Mouse (Mus musculus) liver, embryonic 13.5 days (tissue): ENCODE results near the gene Cdh22. TPM values are rescaled to one million over a fixed set of nuclear protein-coding genes. Genes with fewer than 3 reads are reported as not detected.

Source experiments
- ATAC-seq: fragments of 200-750 bp; cut with Nextera tagmentation; 2 replicates; pipeline ENCODE4 v1.8.0; 2017; ENCODE audit warnings: low read depth, mild to moderate bottlenecking, moderate number of reproducible peaks, moderate library complexity
- DNase-seq: peaks from one replicate; pipeline ENCODE4 v3.0.0; 2022
- H3K27ac ChIP-seq: fragments of 300-500 bp; sonication (generic); 2 replicates; pipeline ENCODE4 v1.5.1; 2015; ENCODE audit warnings: moderate library complexity, mild to moderate bottlenecking, inconsistent platforms
- H3K27me3 ChIP-seq: fragments of 300-500 bp; sonication (generic); 2 replicates; pipeline ENCODE4 v1.6.1; 2015; ENCODE audit warnings: mild to moderate bottlenecking, inconsistent platforms
- H3K36me3 ChIP-seq: fragments of 300-500 bp; sonication (generic); 2 replicates; pipeline ENCODE4 v1.6.1; 2015; ENCODE audit warnings: mild to moderate bottlenecking, inconsistent platforms
- H3K4me1 ChIP-seq: fragments of 300-500 bp; sonication (generic); replicated peaks from 2 replicates; pipeline ENCODE4 v1.6.1; 2015; ENCODE audit warnings: inconsistent platforms
- H3K4me2 ChIP-seq: fragments of 300-500 bp; sonication (generic); 2 replicates; pipeline ENCODE4 v1.6.1; 2015; ENCODE audit warnings: inconsistent platforms, mild to moderate bottlenecking, moderate library complexity
- H3K4me3 ChIP-seq: fragments of 300-500 bp; sonication (generic); replicated peaks from 2 replicates; pipeline ENCODE4 v1.5.1; 2015; ENCODE audit warnings: mild to moderate bottlenecking, inconsistent platforms
- H3K9ac ChIP-seq: fragments of 300-500 bp; sonication (generic); 2 replicates; pipeline ENCODE4 v1.6.1; 2015; ENCODE audit warnings: mild to moderate bottlenecking, inconsistent platforms
- H3K9me3 ChIP-seq: fragments of 300-500 bp; sonication (generic); replicated peaks from 2 replicates; pipeline ENCODE4 v1.6.1; 2016; ENCODE audit warnings: inconsistent platforms
- WGBS: fragments of 180-500 bp; shearing (Covaris S2); methylation state at CpG from one replicate; pipeline ENCODE4 v1.1.7; 2015; ENCODE audit not compliant: insufficient replicate concordance; 5-methylcytosine and 5-hydroxymethylcytosine counted together
- polyA plus RNA-seq: library from polyadenylated mRNA; unstranded; fragments of >200 nt; fragmentation: Nextera tagmentation; extraction: Ambion mirVana; gene quantifications from 2 replicates; pipeline ENCODE4 v1.2.1, GENCODE M21; 2015

Cdh22 gene
- polyA plus RNA-seq, 1 experiment from 2014 or later, result not detected

DNA sequence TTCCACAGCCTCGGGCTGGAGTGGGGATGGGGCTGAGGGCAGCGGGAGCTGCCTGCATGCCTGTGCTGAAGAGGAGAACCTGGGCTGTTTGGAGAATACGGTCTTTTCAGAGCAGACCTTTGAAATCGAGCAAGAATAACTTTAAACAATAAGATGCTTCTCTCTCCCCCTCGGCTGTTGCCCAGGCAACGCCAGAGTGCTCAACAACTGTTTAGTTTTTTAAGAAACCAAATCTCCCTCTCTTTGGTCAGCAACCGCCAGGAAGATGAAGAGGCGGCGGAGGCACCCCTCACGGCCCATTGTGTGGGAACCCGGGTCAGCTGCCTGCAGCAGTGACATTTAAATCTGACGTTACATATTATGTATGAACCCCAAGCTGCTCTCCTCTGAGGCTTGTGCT lies 32.1 kb upstream of the Cdh22 start:
- H3K9ac ChIP-seq, result no peak overlapping the region
- H3K9me3 ChIP-seq, result no peaks in the 10 kb centered on the region
- ATAC-seq (no peak), DNase-seq (no peak)
- 26% methylated on average over 12 of the region's 12 CpGs for WGBS
- H3K4me3 ChIP-seq, result no peak overlapping the region
- H3K4me1 ChIP-seq, result no peaks in the 10 kb centered on the region
- peaks cover 30% of the 10 kb centered on the region for H3K27me3 ChIP-seq
- no peak overlapping the region for H3K4me2 ChIP-seq
- H3K36me3 ChIP-seq, result no peaks in the 10 kb centered on the region
- H3K27ac ChIP-seq, result no peak overlapping the region

DNA sequence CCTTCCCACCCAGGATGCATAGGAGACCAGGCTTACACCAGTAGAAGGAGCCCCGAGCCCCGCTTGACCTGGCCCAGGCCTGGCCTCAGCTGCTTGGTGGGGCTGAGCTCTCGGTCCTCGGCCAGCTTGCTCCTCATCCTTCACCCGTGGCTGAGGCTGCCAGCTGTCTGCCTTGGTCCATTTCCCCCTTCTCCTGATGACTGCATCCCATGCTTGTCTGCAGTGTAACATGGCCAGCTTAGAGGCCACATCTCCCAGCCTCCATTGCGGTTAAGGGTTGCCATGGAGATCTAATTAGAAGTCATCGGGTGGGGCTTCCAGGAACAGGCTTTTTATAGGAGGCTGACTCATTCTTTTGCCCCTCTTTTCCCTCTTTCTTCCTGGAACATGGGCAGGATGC lies 29.2 kb upstream of the Cdh22 start:
- no peaks in the 10 kb centered on the region for H3K36me3 ChIP-seq
- no peak overlapping the region for H3K4me3 ChIP-seq
- no peak overlapping the region for H3K4me2 ChIP-seq
- DNase-seq (no peak), ATAC-seq (no peak)
- no peak overlapping the region for H3K27ac ChIP-seq
- 57% methylated on average over 7 of the region's 7 CpGs for WGBS
- no peaks in the 10 kb centered on the region for H3K4me1 ChIP-seq
- H3K9me3 ChIP-seq, result no peaks in the 10 kb centered on the region
- H3K27me3 ChIP-seq, result peaks cover 39% of the 10 kb centered on the region
- no peak overlapping the region for H3K9ac ChIP-seq

DNA sequence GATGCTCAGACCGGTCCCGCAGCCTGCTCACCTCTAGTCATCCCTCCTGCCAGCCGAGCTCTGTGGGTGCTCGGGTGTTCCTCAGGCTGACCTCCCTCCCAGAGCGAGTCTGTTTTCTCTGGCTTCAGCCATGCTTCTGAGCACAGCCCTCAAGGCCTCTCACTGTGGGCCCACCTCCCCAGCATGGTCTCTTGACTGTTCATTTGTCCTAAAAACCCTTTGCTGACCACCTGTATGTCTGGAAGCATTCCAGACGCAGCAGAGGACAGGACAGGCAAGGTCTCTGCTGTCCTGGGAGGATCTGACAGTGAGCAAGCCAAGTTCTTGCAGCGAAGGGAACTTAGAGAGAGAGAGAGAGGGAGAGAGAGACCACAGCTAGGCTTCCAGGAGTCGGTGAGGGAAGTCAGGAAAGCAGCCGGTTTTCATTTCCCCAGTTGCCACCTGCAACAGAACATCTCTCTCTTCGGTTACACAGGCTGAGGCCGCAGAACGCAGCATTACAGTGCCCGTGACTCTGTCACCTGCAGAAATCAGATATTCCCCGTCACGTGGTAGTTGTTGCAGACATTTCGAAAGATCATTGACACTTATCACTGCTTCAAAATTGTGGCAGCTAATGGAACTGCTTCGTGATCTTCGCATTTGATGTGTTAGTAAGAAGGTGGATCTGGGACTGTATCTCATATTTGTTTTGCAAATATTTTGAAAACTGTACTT lies 27.8 kb upstream of the Cdh22 start:
- peaks cover 41% of the 10 kb centered on the region for H3K27me3 ChIP-seq
- no peak overlapping the region for H3K27ac ChIP-seq
- no peaks in the 10 kb centered on the region for H3K4me1 ChIP-seq
- H3K4me3 ChIP-seq, result no peak overlapping the region
- H3K4me2 ChIP-seq, result no peak overlapping the region
- DNase-seq (no peak), ATAC-seq (no peak)
- WGBS, result 52% methylated on average over 18 of the region's 18 CpGs
- no peaks in the 10 kb centered on the region for H3K9me3 ChIP-seq
- H3K9ac ChIP-seq, result no peak overlapping the region
- no peaks in the 10 kb centered on the region for H3K36me3 ChIP-seq

DNA sequence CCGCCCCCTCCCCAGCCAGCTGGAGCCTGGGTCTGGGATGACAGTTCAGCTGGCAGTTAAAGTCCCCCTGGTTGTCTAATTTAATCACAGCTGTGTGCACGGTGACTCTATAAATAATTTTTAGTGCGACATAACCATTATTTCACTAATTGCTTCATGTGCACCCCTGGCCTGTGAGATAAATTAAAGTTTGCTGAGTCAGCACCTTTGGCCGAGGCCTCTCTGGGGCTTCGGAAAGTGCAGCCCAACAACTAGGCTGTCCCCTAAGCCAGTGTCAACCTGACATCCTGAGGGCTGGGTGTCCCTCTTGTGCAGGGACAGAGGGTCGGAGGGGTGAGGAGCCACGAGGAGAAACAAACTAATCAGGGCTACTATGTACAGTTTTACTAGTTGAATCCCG lies 25.2 kb upstream of the Cdh22 start:
- H3K27ac ChIP-seq, result no peak overlapping the region
- no peak overlapping the region for H3K9ac ChIP-seq
- H3K9me3 ChIP-seq, result no peaks in the 10 kb centered on the region
- ATAC-seq, result no peak
- no peak for DNase-seq
- no peaks in the 10 kb centered on the region for H3K36me3 ChIP-seq
- peaks cover 49% of the 10 kb centered on the region for H3K27me3 ChIP-seq
- 67% methylated on average over 8 of the region's 8 CpGs for WGBS
- H3K4me1 ChIP-seq, result no peaks in the 10 kb centered on the region
- no peak overlapping the region for H3K4me3 ChIP-seq
- no peak overlapping the region for H3K4me2 ChIP-seq

DNA sequence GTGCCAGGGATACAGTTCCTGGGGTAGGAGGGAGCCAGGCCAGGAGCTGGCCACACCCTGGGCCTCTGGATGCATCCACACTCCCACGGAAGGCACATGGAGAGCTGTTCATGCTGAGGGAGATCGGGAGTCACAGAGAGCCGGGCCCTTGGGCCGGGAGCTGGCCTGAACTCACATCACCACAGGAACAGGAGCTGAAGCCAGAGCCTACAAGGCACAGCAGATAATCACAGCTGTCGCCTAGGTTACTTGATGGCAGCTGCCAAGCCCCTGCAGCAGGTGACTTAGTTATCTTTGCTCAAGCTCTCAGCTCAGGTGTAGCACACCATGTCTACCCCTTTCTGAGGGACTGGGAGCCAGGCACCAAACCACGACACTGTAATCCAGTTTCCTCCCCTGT lies 23.7 kb upstream of the Cdh22 start:
- ATAC-seq (no peak), DNase-seq (no peak)
- no peak overlapping the region for H3K9ac ChIP-seq
- no peak overlapping the region for H3K4me3 ChIP-seq
- peaks cover 57% of the 10 kb centered on the region for H3K27me3 ChIP-seq
- H3K9me3 ChIP-seq, result no peaks in the 10 kb centered on the region
- H3K36me3 ChIP-seq, result no peaks in the 10 kb centered on the region
- no peak overlapping the region for H3K27ac ChIP-seq
- H3K4me2 ChIP-seq, result no peak overlapping the region
- H3K4me1 ChIP-seq, result no peaks in the 10 kb centered on the region
- WGBS, result 62% methylated on average over 6 of the region's 6 CpGs

DNA sequence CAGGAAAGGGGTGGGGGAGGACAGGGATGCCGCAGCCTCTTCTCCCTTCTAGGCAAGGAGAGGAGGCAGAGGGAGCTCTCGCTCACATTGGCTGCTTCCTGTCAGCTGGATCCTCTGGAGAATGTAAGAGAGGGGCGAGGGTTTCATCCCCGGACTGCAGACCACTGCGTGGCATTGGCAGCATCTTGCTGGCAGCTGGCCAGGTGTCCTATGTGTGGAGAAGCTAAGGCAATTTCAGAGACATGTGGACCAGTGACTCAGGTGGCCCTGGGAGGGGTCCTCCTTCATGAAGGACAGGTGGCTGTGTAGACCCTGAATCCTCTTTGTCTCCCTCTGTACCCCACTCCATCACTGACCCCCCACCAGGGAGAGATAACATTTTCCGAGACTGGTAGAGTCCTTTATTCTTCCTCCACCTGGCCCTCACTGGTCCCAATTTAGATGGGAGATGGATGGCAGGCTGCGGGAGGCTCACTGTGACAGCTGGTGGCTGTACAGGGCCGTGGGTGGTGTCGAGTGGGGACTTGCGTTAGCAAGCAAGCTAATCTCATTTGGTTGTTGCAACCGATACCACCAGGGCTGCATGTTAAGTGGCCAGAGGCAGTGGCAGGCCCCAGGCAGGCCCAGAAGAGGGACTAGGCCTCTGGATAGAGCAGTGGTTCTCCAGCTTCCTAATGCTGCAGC lies 22.6 kb upstream of the Cdh22 start:
- no peaks in the 10 kb centered on the region for H3K9me3 ChIP-seq
- H3K9ac ChIP-seq, result no peak overlapping the region
- no peaks in the 10 kb centered on the region for H3K4me1 ChIP-seq
- no peak for ATAC-seq
- no peak overlapping the region for H3K4me2 ChIP-seq
- 47% methylated on average over 11 of the region's 11 CpGs for WGBS
- H3K27me3 ChIP-seq, result peaks cover 63% of the 10 kb centered on the region
- no peaks in the 10 kb centered on the region for H3K36me3 ChIP-seq
- no peak overlapping the region for H3K27ac ChIP-seq
- DNase-seq, result no peak
- no peak overlapping the region for H3K4me3 ChIP-seq

DNA sequence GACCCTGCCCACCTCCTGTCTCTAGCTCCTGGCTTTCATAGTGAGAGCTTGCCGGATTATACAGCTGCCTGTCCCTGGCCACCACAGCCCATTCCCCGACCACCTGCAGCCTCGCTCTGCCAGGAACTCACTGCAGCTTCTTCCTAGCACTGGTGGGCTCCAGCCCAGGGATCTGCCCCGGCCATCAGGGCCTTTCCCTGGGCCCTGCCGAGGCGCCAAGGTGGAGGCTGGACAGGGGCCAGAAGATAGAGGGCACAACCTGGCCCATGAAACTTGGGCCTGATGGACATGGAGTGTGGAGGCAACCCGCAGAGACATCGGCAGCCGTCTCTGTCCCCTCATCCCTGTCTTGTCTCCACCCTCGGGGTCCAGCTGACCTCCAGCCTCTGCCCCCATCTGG lies 21.6 kb upstream of the Cdh22 start:
- peaks cover 58% of the 10 kb centered on the region for H3K27me3 ChIP-seq
- H3K9ac ChIP-seq, result no peak overlapping the region
- ATAC-seq (no peak), DNase-seq (no peak)
- H3K4me3 ChIP-seq, result no peak overlapping the region
- 60% methylated on average over 10 of the region's 10 CpGs for WGBS
- H3K4me2 ChIP-seq, result no peak overlapping the region
- no peak overlapping the region for H3K27ac ChIP-seq
- H3K4me1 ChIP-seq, result no peaks in the 10 kb centered on the region
- no peaks in the 10 kb centered on the region for H3K9me3 ChIP-seq
- no peaks in the 10 kb centered on the region for H3K36me3 ChIP-seq

DNA sequence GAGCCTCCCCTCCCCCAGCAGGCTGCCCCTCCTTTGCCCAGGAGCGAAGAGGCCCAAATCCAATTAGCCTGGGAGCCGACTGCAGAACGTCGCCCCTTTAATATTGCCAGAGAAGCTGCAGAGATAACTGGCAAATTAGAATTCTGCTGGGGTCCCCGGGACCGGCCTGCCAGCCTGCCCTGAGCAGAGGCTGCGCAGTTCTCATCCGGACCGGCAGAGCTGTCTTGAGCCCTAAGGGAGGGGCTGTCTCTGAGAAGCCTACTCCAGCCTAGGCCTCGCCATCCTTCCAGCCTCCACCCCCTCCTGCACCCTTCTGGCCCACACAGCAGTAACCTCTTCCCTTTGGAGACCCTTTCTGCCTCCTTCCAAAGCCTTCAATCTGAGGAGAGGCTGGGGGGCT lies 19.2 kb upstream of the Cdh22 start:
- no peak overlapping the region for H3K4me2 ChIP-seq
- H3K36me3 ChIP-seq, result no peaks in the 10 kb centered on the region
- DNase-seq (no peak), ATAC-seq (no peak)
- no peak overlapping the region for H3K4me3 ChIP-seq
- H3K9ac ChIP-seq, result no peak overlapping the region
- 13% methylated on average over 10 of the region's 10 CpGs for WGBS
- peaks cover 53% of the 10 kb centered on the region for H3K27me3 ChIP-seq
- no peak overlapping the region for H3K27ac ChIP-seq
- no peaks in the 10 kb centered on the region for H3K4me1 ChIP-seq
- H3K9me3 ChIP-seq, result no peaks in the 10 kb centered on the region

DNA sequence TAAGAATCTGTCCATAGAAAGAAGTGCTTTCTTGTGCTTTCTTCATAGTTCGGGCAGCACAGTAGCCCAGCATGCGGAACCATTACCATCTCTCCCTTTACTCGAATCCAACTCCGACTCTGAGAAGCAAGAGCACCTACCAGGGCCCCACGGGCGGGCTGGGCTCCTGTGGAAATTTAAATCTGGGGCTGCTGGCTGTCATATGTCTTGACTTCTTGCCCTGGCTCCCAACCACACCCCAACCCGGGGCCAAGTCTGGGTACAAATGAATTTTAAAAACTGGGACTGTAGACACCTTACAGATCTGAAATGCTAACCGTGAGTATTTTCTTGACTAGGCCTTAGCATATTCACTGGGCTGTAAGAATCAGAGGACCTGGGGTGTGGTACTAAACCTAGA lies 18.6 kb upstream of the Cdh22 start:
- Histone ChIP-seq H3K4me1 (no peaks in the 10 kb centered on the region), H3K9ac (no peak overlapping the region), H3K36me3 (no peaks in the 10 kb centered on the region), H3K4me2 (no peak overlapping the region), H3K4me3 (no peak overlapping the region), H3K27ac (no peak overlapping the region), H3K27me3 (peaks cover 50% of the 10 kb centered on the region), H3K9me3 (no peaks in the 10 kb centered on the region)
- DNase-seq (no peak), ATAC-seq (no peak)
- 54% methylated on average over 8 of the region's 8 CpGs for WGBS

DNA sequence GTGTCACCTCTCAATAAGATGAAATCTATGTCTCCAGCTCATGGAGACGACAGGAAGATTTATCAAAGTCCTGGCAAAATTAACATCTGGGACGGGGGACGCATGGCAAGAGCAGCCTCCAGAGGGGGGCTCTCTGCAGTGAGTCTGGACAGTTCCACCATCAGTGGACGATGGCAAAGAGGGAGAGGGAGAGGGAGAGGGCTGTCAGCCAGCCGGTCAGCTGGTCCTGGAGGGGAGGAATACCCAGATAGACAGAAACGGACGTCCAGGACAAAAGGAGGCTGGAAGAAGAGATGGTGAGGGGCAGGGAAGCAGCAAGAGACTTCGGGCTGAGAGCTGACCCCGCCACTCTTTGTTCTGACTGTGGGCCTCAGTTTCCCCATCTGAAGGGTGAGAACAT lies 18.1 kb upstream of the Cdh22 start:
- no peak for DNase-seq
- ATAC-seq, result no peak
- H3K4me1 ChIP-seq, result no peaks in the 10 kb centered on the region
- no peaks in the 10 kb centered on the region for H3K9me3 ChIP-seq
- H3K27me3 ChIP-seq, result peaks cover 52% of the 10 kb centered on the region
- H3K9ac ChIP-seq, result no peak overlapping the region
- no peaks in the 10 kb centered on the region for H3K36me3 ChIP-seq
- no peak overlapping the region for H3K27ac ChIP-seq
- no peak overlapping the region for H3K4me3 ChIP-seq
- H3K4me2 ChIP-seq, result no peak overlapping the region
- 50% methylated on average over 9 of the region's 9 CpGs for WGBS

DNA sequence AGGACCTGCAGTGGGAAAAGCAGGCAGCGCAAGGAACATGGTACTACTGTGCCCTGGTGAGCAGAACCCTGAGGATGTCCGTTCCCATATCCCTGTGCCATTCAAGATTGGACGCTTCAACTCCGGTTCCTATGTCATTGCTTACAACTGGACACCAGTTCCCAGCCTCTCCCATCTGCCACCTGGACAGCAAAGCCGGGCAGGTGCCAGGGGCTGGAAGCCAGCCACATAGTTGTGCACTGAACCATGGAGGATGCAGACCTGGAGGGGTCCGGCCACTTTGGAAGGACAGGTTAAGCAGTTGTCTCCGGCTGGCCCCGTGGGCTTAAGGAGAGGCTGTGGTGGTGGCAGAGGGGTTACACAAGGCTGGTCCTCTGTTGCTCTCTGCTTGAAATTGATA lies 17.7 kb upstream of the Cdh22 start:
- no peak overlapping the region for H3K4me3 ChIP-seq
- H3K27me3 ChIP-seq, result peaks cover 54% of the 10 kb centered on the region
- H3K9ac ChIP-seq, result no peak overlapping the region
- no peak overlapping the region for H3K27ac ChIP-seq
- ATAC-seq (no peak), DNase-seq (no peak)
- 65% methylated on average over 8 of the region's 8 CpGs for WGBS
- no peaks in the 10 kb centered on the region for H3K36me3 ChIP-seq
- no peaks in the 10 kb centered on the region for H3K9me3 ChIP-seq
- H3K4me2 ChIP-seq, result no peak overlapping the region
- no peaks in the 10 kb centered on the region for H3K4me1 ChIP-seq

DNA sequence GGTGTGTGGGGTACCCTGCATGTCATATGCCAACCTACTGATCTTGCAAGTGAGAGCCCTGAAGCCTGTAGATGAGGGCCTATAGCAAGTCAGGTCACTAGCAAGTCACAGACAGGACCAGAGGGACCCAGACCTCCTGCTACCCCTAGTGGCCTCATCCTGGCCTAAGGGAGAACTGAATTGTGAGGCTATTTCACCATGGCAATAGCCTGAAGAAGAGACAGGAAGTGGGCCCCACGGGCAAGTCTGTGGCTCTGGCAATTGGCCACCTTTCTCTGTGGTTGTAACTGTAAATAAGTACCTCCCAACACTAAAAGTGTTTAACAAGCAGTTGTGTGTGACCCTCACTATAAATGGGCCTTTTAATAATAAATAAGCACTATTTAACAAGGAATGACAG lies 16.2 kb upstream of the Cdh22 start:
- Histone ChIP-seq H3K27ac (no peak overlapping the region), H3K9ac (no peak overlapping the region), H3K4me2 (no peak overlapping the region), H3K4me3 (no peak overlapping the region), H3K4me1 (no peaks in the 10 kb centered on the region), H3K27me3 (peaks cover 57% of the 10 kb centered on the region), H3K36me3 (no peaks in the 10 kb centered on the region), H3K9me3 (no peaks in the 10 kb centered on the region)
- ATAC-seq (no peak), DNase-seq (no peak)
- WGBS, result 19% methylated on average over 1 of the region's 1 CpGs
